Comparison of ENCODE assay signal across 9 mouse cellular contexts in genomic region chr13:114459701-114460160, GRCm38 (mm10). TPM values are rescaled to one million over a fixed set of nuclear protein-coding genes. Genes with fewer than 3 reads are reported as not detected.
DNase-seq lines count a peak whose midpoint lies in the region; ATAC-seq and TF ChIP-seq lines count a peak whose summit lies in the region.
"Had no signal": no experiment of that assay in that cellular context is flagged by ENCODE, and none has a peak within 500 bp of the region (broad histone marks: within the 10 kb centered on the region; RNA-seq: fewer than 3 reads in every experiment).

No protein-coding gene starts in this region.

- peaks cover 7% of the 10 kb centered on the region; the same call in 1 of the 2 replicates for H3K4me1 ChIP-seq in lung, postnatal 0 days (ENCODE audit: insufficient read depth, low read depth, low read length)
- H3K4me1 ChIP-seq in forebrain, embryonic 14.5 days (ENCODE audit: control insufficient read depth, insufficient read depth, low read length): peaks cover 7% of the 10 kb centered on the region
- peaks cover 27% of the 10 kb centered on the region for H3K4me1 ChIP-seq in limb, embryonic 13.5 days
- peaks cover 22% of the 10 kb centered on the region for H3K4me1 ChIP-seq in olfactory bulb, adult 2 months (ENCODE audit: control insufficient read depth, insufficient read depth, low read length)

- no peaks in the 10 kb centered on the region for H3K9me3 ChIP-seq in lung, postnatal 0 days (ENCODE audit: low read length)
- no peaks in the 10 kb centered on the region for H3K9me3 ChIP-seq in forebrain, embryonic 14.5 days (replicated peaks; ENCODE audit: control insufficient read depth, low read length)
- no peaks in the 10 kb centered on the region for H3K9me3 ChIP-seq in limb, embryonic 13.5 days

- no peak overlapping the region for H3K9ac ChIP-seq in lung, postnatal 0 days (replicated peaks; ENCODE audit: low read depth)
- peak overlapping the region; percentile 60 for H3K9ac ChIP-seq in forebrain, embryonic 14.5 days (ENCODE audit: low read length)
- peak overlapping the region; percentile 75 for H3K9ac ChIP-seq in limb, embryonic 13.5 days

- no peak for TF ChIP-seq POLR2A in olfactory bulb, adult 2 months (IDR thresholded peaks at IDR 0.05; ENCODE audit: insufficient read depth, low read depth, low read length)

- WGBS in lung, postnatal 0 days: 1% methylated on average over 15 of the region's 16 CpGs
- WGBS in forebrain, embryonic 14.5 days: under 1% methylated on average over 16 of the region's 16 CpGs
- WGBS in limb, embryonic 13.5 days: under 1% methylated on average over 15 of the region's 16 CpGs
- 1% methylated on average over 15 of the region's 16 CpGs for WGBS in olfactory bulb, adult 2 months

- H3K4me3 ChIP-seq in lung, postnatal 0 days (ENCODE audit: low read depth, low read length): peak overlapping the region; percentile 57
- H3K4me3 ChIP-seq in forebrain, embryonic 14.5 days (ENCODE audit: low read depth, low read length): peak overlapping the region; percentile 54
- H3K4me3 ChIP-seq in limb, embryonic 13.5 days: peak overlapping the region; percentile 60
- peak overlapping the region; percentile 56 for H3K4me3 ChIP-seq in olfactory bulb, adult 2 months (ENCODE audit: insufficient read depth, low read depth, low read length)

- no peak overlapping the region for H3K27ac ChIP-seq in lung, postnatal 0 days (ENCODE audit: low read length)
- no peak overlapping the region; the same call in 1 of the 2 replicates for H3K27ac ChIP-seq in forebrain, embryonic 14.5 days (ENCODE audit: low read depth, low read length)
- H3K27ac ChIP-seq in limb, embryonic 13.5 days: peak overlapping the region; percentile 65
- no peak overlapping the region for H3K27ac ChIP-seq in olfactory bulb, adult 2 months (ENCODE audit: insufficient read depth, low read depth, low read length)

- no peaks in the 10 kb centered on the region for H3K36me3 ChIP-seq in lung, postnatal 0 days (ENCODE audit: insufficient read depth, low read length)
- no peaks in the 10 kb centered on the region for H3K36me3 ChIP-seq in forebrain, embryonic 14.5 days (ENCODE audit: control insufficient read depth, insufficient read depth, low read length)
- H3K36me3 ChIP-seq in limb, embryonic 13.5 days: no peaks in the 10 kb centered on the region

- no peak for TF ChIP-seq EP300 in lung, postnatal 0 days (IDR thresholded peaks at IDR 0.05)

- H3K27me3 ChIP-seq in lung, postnatal 0 days (replicated peaks; ENCODE audit: insufficient read depth, low read length): peaks cover 23% of the 10 kb centered on the region; the same call in 1 of the 2 replicates
- H3K27me3 ChIP-seq in forebrain, embryonic 14.5 days (replicated peaks; ENCODE audit: control insufficient read depth, insufficient read depth, low read length): peaks cover 28% of the 10 kb centered on the region
- H3K27me3 ChIP-seq in limb, embryonic 13.5 days: peaks cover 63% of the 10 kb centered on the region

- ATAC-seq in lung, postnatal 0 days: no peak
- no peak; the same call in 1 of the 2 replicates for ATAC-seq in forebrain, embryonic 14.5 days
- no peak for ATAC-seq in limb, embryonic 13.5 days (ENCODE audit: low FRiP score, low read depth)

- no peak for TF ChIP-seq CTCF in lung, postnatal 0 days (IDR thresholded peaks at IDR 0.05)
- no peak for TF ChIP-seq CTCF in olfactory bulb, adult 2 months (IDR thresholded peaks at IDR 0.05; ENCODE audit: insufficient read depth, low read depth, low read length)

- H3K4me2 ChIP-seq in lung, postnatal 0 days (replicated peaks; ENCODE audit: low read depth, low read length): peak overlapping the region; percentile 97
- peak overlapping the region; percentile 94 for H3K4me2 ChIP-seq in forebrain, embryonic 14.5 days (ENCODE audit: low read length)
- H3K4me2 ChIP-seq in limb, embryonic 13.5 days (replicated peaks): peak overlapping the region; percentile 94

- peak; percentile 8 for DNase-seq in lung, postnatal 0 days (ENCODE audit: low spot score)
- no peak for DNase-seq in lung, postnatal 10 days
- peak; percentile 55 for DNase-seq in forebrain, embryonic 14.5 days (ENCODE audit: low spot score)
- no peak for DNase-seq in thymus, postnatal 10 days (ENCODE audit: low spot score in 2 of 2)
- DNase-seq in right cerebral cortex, postnatal 36 days (ENCODE audit: low spot score in 2 of 2): no peak
- DNase-seq in right cerebral cortex, postnatal 4 days: no peak
- DNase-seq: kidney, adult 11 months had no signal

RNA-seq across cellular contexts. Expression of gene Fst, which starts 1.0 kb away (rescaled TPM):
- 3.3 and 4.5 TPM in 2 replicates for polyA plus RNA-seq in lung, postnatal 0 days (2015; fragmentation: Nextera tagmentation; extraction: Ambion mirVana)
- polyA plus RNA-seq in forebrain, embryonic 14.5 days (2014; fragmentation: Nextera tagmentation; extraction: Ambion mirVana): 6.0 and 9.2 TPM in 2 replicates
- polyA plus RNA-seq in limb, embryonic 13.5 days (2015; fragmentation: Nextera tagmentation; extraction: Ambion mirVana): 52.0 and 58.4 TPM in 2 replicates
- not detected in 2 replicates for polyA plus RNA-seq in olfactory bulb, adult 2 months (2012; ENCODE audit: insufficient read depth, insufficient read length, low replicate concordance, missing spikeins)

Comparison
In these comparisons a context has a peak if more than half of its experiments do, and no peak if none do; other contexts are left out.
1. DNase-seq: peak in lung, postnatal 0 days (single experiment) and forebrain, embryonic 14.5 days (single experiment); none in lung, postnatal 10 days (single experiment), thymus, postnatal 10 days (0 of 2), right cerebral cortex, postnatal 36 days (0 of 2) and right cerebral cortex, postnatal 4 days (single experiment).
2. Peak in every context shown above with its lines, with median percentiles within 50 percentile points of each other: H3K4me2 ChIP-seq and H3K4me3 ChIP-seq.